Mouse (Mus musculus): ENCODE measurements around the gene Cd300ld4.

Cd300ld4 gene

GRCm38 (mm10) chr11:115026912-115027311 is at the start of gene Cd300ld4:
TSS of gene Cd300ld4 (minus strand) at chr11:115027012.
- no CpG with 5 or more reads among the region's 6 CpGs for WGBS

- WGBS: 88% methylated on average over 5 of the region's 5 CpGs
These were observed 49.0 kb upstream of the Cd300ld4 start for GRCm38 (mm10) chr11:115075859-115076258.

GRCm38 (mm10) chr11:115075407-115075806 is 48.6 kb upstream of the Cd300ld4 start:
- WGBS: 83% methylated on average over 7 of the region's 7 CpGs

GRCm38 (mm10) chr11:115073002-115073401 is 46.2 kb upstream of the Cd300ld4 start:
- 63% methylated on average over 5 of the region's 5 CpGs for WGBS

- WGBS: 25% methylated on average over 14 of the region's 14 CpGs
These were observed 45.0 kb upstream of the Cd300ld4 start for GRCm38 (mm10) chr11:115071631-115072294.

- 35% methylated on average over 9 of the region's 9 CpGs for WGBS
These were observed 44.3 kb upstream of the Cd300ld4 start for GRCm38 (mm10) chr11:115071015-115071551.

GRCm38 (mm10) chr11:115066768-115067167 is 40.0 kb upstream of the Cd300ld4 start:
- WGBS: 76% methylated on average over 6 of the region's 6 CpGs

GRCm38 (mm10) chr11:115062077-115062476 is 35.3 kb upstream of the Cd300ld4 start, which contains the start of gene Cd300e:
TSS of gene Cd300e (minus strand) at chr11:115062177.
- WGBS: 51% methylated on average over 5 of the region's 5 CpGs

- 82% methylated on average over 2 of the region's 2 CpGs for WGBS
These were observed 33.0 kb upstream of the Cd300ld4 start for GRCm38 (mm10) chr11:115059797-115060196.

- 78% methylated on average over 4 of the region's 4 CpGs for WGBS
These were observed 31.9 kb upstream of the Cd300ld4 start for GRCm38 (mm10) chr11:115058701-115059100.

- 92% methylated on average over 1 of the region's 1 CpGs for WGBS
These were observed 26.2 kb upstream of the Cd300ld4 start for GRCm38 (mm10) chr11:115052991-115053390.

GRCm38 (mm10) chr11:115052206-115052605 is 25.4 kb upstream of the Cd300ld4 start:
- 54% methylated on average over 9 of the region's 9 CpGs for WGBS

GRCm38 (mm10) chr11:115049282-115049895 is 22.6 kb upstream of the Cd300ld4 start:
- WGBS: 31% methylated on average over 3 of the region's 3 CpGs

GRCm38 (mm10) chr11:115048259-115048658 is 21.4 kb upstream of the Cd300ld4 start, which contains the start of gene Cd300ld3:
TSS of gene Cd300ld3 (minus strand) at chr11:115048409.
- 66% methylated on average over 2 of the region's 2 CpGs for WGBS

GRCm38 (mm10) chr11:115037669-115038068 is 10.9 kb upstream of the Cd300ld4 start, which contains the start of gene Cd300ld5:
TSS of gene Cd300ld5 (minus strand) at chr11:115037769.
- WGBS: no CpG with 5 or more reads among the region's 6 CpGs

- WGBS: no CpG with 5 or more reads among the region's 7 CpGs
These were observed 10.7 kb downstream of the Cd300ld4 start, which contains the start of gene Cd300ld2 for GRCm38 (mm10) chr11:115016093-115016492. TSS of gene Cd300ld2 (minus strand) at chr11:115016193.

GRCm38 (mm10) chr11:115004070-115004469 is 22.7 kb downstream of the Cd300ld4 start:
- WGBS: 81% methylated on average over 5 of the region's 5 CpGs

- 84% methylated on average over 7 of the region's 7 CpGs for WGBS
These were observed 25.3 kb downstream of the Cd300ld4 start, which contains the start of gene Cd300c2 for GRCm38 (mm10) chr11:115001474-115002040. TSS of gene Cd300c2 (minus strand) at chr11:115001880.

- WGBS: 85% methylated on average over 4 of the region's 4 CpGs
These were observed 37.0 kb downstream of the Cd300ld4 start, which contains the start of gene Cd300ld for GRCm38 (mm10) chr11:114989793-114990192. TSS of gene Cd300ld (minus strand) at chr11:114989922.

GRCm38 (mm10) chr11:114981866-114982265 is 44.9 kb downstream of the Cd300ld4 start:
- WGBS: 45% methylated on average over 4 of the region's 4 CpGs

GRCm38 (mm10) chr11:114972726-114973125 is 54.1 kb downstream of the Cd300ld4 start:
- 71% methylated on average over 10 of the region's 10 CpGs for WGBS

Data from cerebral cortex, adult 2 months (tissue).